In genomic region chr1:165737867-165738266, GRCm38 (mm10) we compare ENCODE assay signal across 16 mouse cellular contexts. TPM values are rescaled to one million over a fixed set of nuclear protein-coding genes. Genes with fewer than 3 reads are reported as not detected.
"Had no signal": no experiment of that assay in that cellular context is flagged by ENCODE, and none has a peak within 500 bp of the region (broad histone marks: within the 10 kb centered on the region; RNA-seq: fewer than 3 reads in every experiment).

No protein-coding gene starts in this region.

- H3K4me3 ChIP-seq: limb, embryonic 13.5 days; liver, embryonic 15.5 days; midbrain, embryonic 10.5 days; myocyte; neural tube, embryonic 15.5 days had no signal

- ATAC-seq: inflammation-experienced regulatory T-cells, adult 6 months; intestine, postnatal 0 days had no signal

- H3K9ac ChIP-seq: limb, embryonic 13.5 days; liver, embryonic 15.5 days; neural tube, embryonic 15.5 days had no signal

- H3K36me3 ChIP-seq: limb, embryonic 13.5 days; liver, embryonic 15.5 days; midbrain, embryonic 10.5 days; neural tube, embryonic 15.5 days had no signal

- H3K9me3 ChIP-seq: limb, embryonic 13.5 days; liver, embryonic 15.5 days; midbrain, embryonic 10.5 days; neural tube, embryonic 15.5 days had no signal

- H3K27ac ChIP-seq: limb, embryonic 13.5 days; liver, embryonic 15.5 days; midbrain, embryonic 10.5 days; neural tube, embryonic 15.5 days had no signal

- H3K27me3 ChIP-seq: liver, embryonic 15.5 days; neural tube, embryonic 15.5 days had no signal

- H3K4me2 ChIP-seq: limb, embryonic 13.5 days; liver, embryonic 15.5 days; neural tube, embryonic 15.5 days had no signal

- DNase-seq: kidney, adult 8-10 months; kidney, postnatal 25 days; layer of hippocampus, adult 9-11 months; layer of hippocampus, postnatal 36 days; left cerebral cortex, postnatal 4 days; right cerebral cortex, adult 18-20 months; right cerebral cortex, postnatal 25 days; thymus, postnatal 36 days had no signal

- H3K4me1 ChIP-seq: limb, embryonic 13.5 days had no signal

RNA-seq across cellular contexts. Expression of gene Cd247, which starts 50.6 kb away (rescaled TPM):
- total RNA-seq: layer of hippocampus, postnatal 36 days; left cerebral cortex, adult 8-10 months had no signal
- polyA plus RNA-seq: myocyte had no signal
